10 mouse cellular contexts compared by ENCODE assay signal in genomic region chr2:135731591-135731990, GRCm38 (mm10).
DNase-seq lines count a peak whose midpoint lies in the region; ATAC-seq and TF ChIP-seq lines count a peak whose summit lies in the region.
"Had no signal": no experiment of that assay in that cellular context is flagged by ENCODE, and none has a peak within 500 bp of the region (broad histone marks: within the 10 kb centered on the region; RNA-seq: fewer than 3 reads in every experiment).

No protein-coding gene starts in this region.

- peaks cover 0 to 22% of the 10 kb centered on the region in 2 experiments; a peak in 2 of 4 replicates for H3K36me3 ChIP-seq in MEL (ENCODE audit: control insufficient read depth in 1 of 2, insufficient read depth in 2 of 2, low read length in 2 of 2)
- no peaks in the 10 kb centered on the region for H3K36me3 ChIP-seq in intestine, postnatal 0 days (ENCODE audit: control insufficient read depth, insufficient read depth)
- H3K36me3 ChIP-seq in liver, postnatal 0 days (replicated peaks; ENCODE audit: insufficient read depth, low read length), result no peaks in the 10 kb centered on the region
- no peaks in the 10 kb centered on the region for H3K36me3 ChIP-seq in forebrain, embryonic 10.5 days (replicated peaks)
- H3K36me3 ChIP-seq: embryonic facial prominence, embryonic 13.5 days had no signal

- TF ChIP-seq RAD21 in MEL (IDR thresholded peaks at IDR 0.05; ENCODE audit: low read depth, low read length), result no peak

- ATAC-seq in erythroid progenitor cell, adult 5-6 weeks (replicated peaks; ENCODE audit: low FRiP score, poor library complexity, severe bottlenecking), result peak; percentile 83
- 0 out of 2 replicates have a peak, but pooled peaks have one; percentile 33 for ATAC-seq in intestine, postnatal 0 days
- ATAC-seq in liver, postnatal 0 days, result peak; percentile 50; the same call in 1 of the 2 replicates
- ATAC-seq: Patski had no signal

- peaks cover 19 to 20% of the 10 kb centered on the region in 2 experiments for H3K4me1 ChIP-seq in MEL (ENCODE audit: control insufficient read depth in 1 of 2, insufficient read depth in 2 of 2, low read length in 2 of 2)
- H3K4me1 ChIP-seq in intestine, postnatal 0 days (replicated peaks; ENCODE audit: control insufficient read depth, insufficient read depth, low read length), result no peaks in the 10 kb centered on the region
- no peaks in the 10 kb centered on the region; the same call in 1 of the 2 replicates for H3K4me1 ChIP-seq in liver, postnatal 0 days (ENCODE audit: insufficient read depth)
- H3K4me1 ChIP-seq in cerebellum, adult 2 months (ENCODE audit: control insufficient read depth, insufficient read depth, low read length), result peaks cover 23% of the 10 kb centered on the region
- peaks cover 43% of the 10 kb centered on the region for H3K4me1 ChIP-seq in forebrain, embryonic 10.5 days

- WGBS in intestine, postnatal 0 days, result 67% methylated on average over 6 of the region's 6 CpGs
- WGBS in liver, postnatal 0 days (ENCODE audit: insufficient replicate concordance), result 60% methylated on average over 6 of the region's 6 CpGs
- 87% methylated on average over 6 of the region's 6 CpGs for WGBS in cerebellum, adult 2 months
- WGBS in forebrain, embryonic 10.5 days, result 73% methylated on average over 6 of the region's 6 CpGs

- no peak overlapping the region for H3K4me2 ChIP-seq in intestine, postnatal 0 days (replicated peaks; ENCODE audit: low read depth)
- H3K4me2 ChIP-seq in liver, postnatal 0 days (ENCODE audit: low read depth, low read length), result no peak overlapping the region
- H3K4me2 ChIP-seq: embryonic facial prominence, embryonic 13.5 days had no signal

- peak overlapping the region; percentile 50 for H3K27ac ChIP-seq in MEL (ENCODE audit: control insufficient read depth, low read depth, low read length)
- no peak overlapping the region for H3K27ac ChIP-seq in intestine, postnatal 0 days (ENCODE audit: low read depth, low read length)
- H3K27ac ChIP-seq in liver, postnatal 0 days (ENCODE audit: low read depth), result no peak overlapping the region; the same call in 1 of the 2 replicates
- H3K27ac ChIP-seq in cerebellum, adult 2 months (ENCODE audit: insufficient read depth, low read length), result no peak overlapping the region
- H3K27ac ChIP-seq in forebrain, embryonic 10.5 days, result no peak overlapping the region; the same call in 1 of the 2 replicates
- H3K27ac ChIP-seq: embryonic facial prominence, embryonic 13.5 days had no signal

- H3K9ac ChIP-seq in MEL (ENCODE audit: control insufficient read depth, low read depth, low read length, poor library complexity, severe bottlenecking), result no peak overlapping the region
- H3K9ac ChIP-seq in intestine, postnatal 0 days (ENCODE audit: low read depth, low read length), result no peak overlapping the region
- H3K9ac ChIP-seq in liver, postnatal 0 days (replicated peaks), result no peak overlapping the region
- H3K9ac ChIP-seq: embryonic facial prominence, embryonic 13.5 days had no signal

- no peaks in the 10 kb centered on the region for H3K79me2 ChIP-seq in MEL (ENCODE audit: control insufficient read depth, insufficient read depth, low read length, poor library complexity)

- TF ChIP-seq CTCF in MEL (IDR thresholded peaks at IDR 0.05 in 2 of 3, conservative IDR thresholded peaks at IDR 0.05 in 1 of 3; ENCODE audit: control insufficient read depth in 1 of 3, insufficient read depth in 1 of 3, low read depth in 2 of 3, low read length in 3 of 3, poor library complexity in 1 of 3, severe bottlenecking in 1 of 3), result no peak
- TF ChIP-seq CTCF in intestine, postnatal 0 days (IDR thresholded peaks at IDR 0.05; ENCODE audit: low read depth), result no peak
- TF ChIP-seq CTCF in liver, postnatal 0 days (IDR thresholded peaks at IDR 0.05; ENCODE audit: low read depth), result no peak
- TF ChIP-seq CTCF in cerebellum, adult 2 months (IDR thresholded peaks at IDR 0.05; ENCODE audit: borderline replicate concordance, insufficient read depth, low read depth, low read length), result no peak

- no peak for TF ChIP-seq EP300 in MEL (IDR thresholded peaks at IDR 0.05; ENCODE audit: low read depth in 1 of 2, low read length in 2 of 2)
- 0 out of 2 replicates have a peak, but pooled peaks have one; percentile 17 for TF ChIP-seq EP300 in liver, postnatal 0 days (IDR thresholded peaks at IDR 0.05; ENCODE audit: low read depth)

- DNase-seq in MEL (ENCODE audit: low read depth, low spot score), result peak; percentile 34
- peak; percentile 29 for DNase-seq in liver, postnatal 0 days
- DNase-seq in right cerebral cortex, postnatal 4 days, result no peak
- no peak for DNase-seq in cerebellum, adult 2 months
- DNase-seq in B cell, adult 2 months, result no peak
- no peak for DNase-seq in forebrain, embryonic 10.5 days (ENCODE audit: extremely low spot score, low spot score)

- 0 out of 4 replicates have a peak overlapping the region, but pooled peaks of 1 of the 2 experiments have one; percentile 4 for H3K4me3 ChIP-seq in MEL (ENCODE audit: control insufficient read depth in 1 of 2, insufficient read depth in 1 of 2, low read depth in 2 of 2, low read length in 2 of 2)
- H3K4me3 ChIP-seq in intestine, postnatal 0 days (ENCODE audit: low read depth, low read length), result no peak overlapping the region
- no peak overlapping the region for H3K4me3 ChIP-seq in liver, postnatal 0 days (ENCODE audit: low read depth, low read length)
- H3K4me3 ChIP-seq in cerebellum, adult 2 months (replicated peaks; ENCODE audit: insufficient read depth, low read depth, low read length), result no peak overlapping the region
- no peak overlapping the region for H3K4me3 ChIP-seq in forebrain, embryonic 10.5 days
- H3K4me3 ChIP-seq: embryonic facial prominence, embryonic 13.5 days had no signal

- no peak for TF ChIP-seq POLR2A in MEL (IDR thresholded peaks at IDR 0.05; ENCODE audit: control insufficient read depth in 1 of 2, insufficient read depth in 1 of 2, low read depth in 1 of 2, low read length in 2 of 2, poor library complexity in 1 of 2)
- no peak for TF ChIP-seq POLR2A in cerebellum, adult 2 months (IDR thresholded peaks at IDR 0.05; ENCODE audit: borderline replicate concordance, insufficient read depth, low read length)

- no peaks in the 10 kb centered on the region for H3K9me3 ChIP-seq in MEL (replicated peaks; ENCODE audit: insufficient read depth, low read length)
- H3K9me3 ChIP-seq in intestine, postnatal 0 days (ENCODE audit: control insufficient read depth), result no peaks in the 10 kb centered on the region
- H3K9me3 ChIP-seq in liver, postnatal 0 days (ENCODE audit: low read length), result no peaks in the 10 kb centered on the region
- no peaks in the 10 kb centered on the region for H3K9me3 ChIP-seq in forebrain, embryonic 10.5 days
- H3K9me3 ChIP-seq: embryonic facial prominence, embryonic 13.5 days had no signal

- no peaks in the 10 kb centered on the region for H3K27me3 ChIP-seq in MEL (ENCODE audit: control insufficient read depth in 1 of 2, insufficient read depth in 2 of 2, low read length in 2 of 2)
- H3K27me3 ChIP-seq in intestine, postnatal 0 days (replicated peaks; ENCODE audit: control insufficient read depth, insufficient read depth, low read length), result no peaks in the 10 kb centered on the region
- H3K27me3 ChIP-seq in liver, postnatal 0 days (ENCODE audit: insufficient read depth, low read length), result no peaks in the 10 kb centered on the region
- no peaks in the 10 kb centered on the region for H3K27me3 ChIP-seq in cerebellum, adult 2 months (ENCODE audit: control insufficient read depth, insufficient read depth, low read length)
- no peaks in the 10 kb centered on the region for H3K27me3 ChIP-seq in forebrain, embryonic 10.5 days (ENCODE audit: poor library complexity, severe bottlenecking)
- H3K27me3 ChIP-seq: embryonic facial prominence, embryonic 13.5 days; Patski had no signal

TF ChIP-seq in MEL, 35 proteins besides CTCF, POLR2A, EP300 and RAD21:
- no peak for TF ChIP-seq POLR2AphosphoS5 (IDR thresholded peaks at IDR 0.05; ENCODE audit: borderline replicate concordance, low read depth, low read length)
- no peak for TF ChIP-seq BHLHE40 (IDR thresholded peaks at IDR 0.05; ENCODE audit: borderline replicate concordance, low read depth, low read length)
- no peak for TF ChIP-seq SIN3A (IDR thresholded peaks at IDR 0.05; ENCODE audit: low read length)
- no peak for TF ChIP-seq MEF2A (IDR thresholded peaks at IDR 0.05; ENCODE audit: extremely low read depth, insufficient replicate concordance, low read depth, low read length, poor library complexity, severe bottlenecking)
- TF ChIP-seq NELFE (IDR thresholded peaks at IDR 0.05; ENCODE audit: low read depth, low read length), result no peak
- no peak for TF ChIP-seq ETS1 (IDR thresholded peaks at IDR 0.05; ENCODE audit: low read depth, low read length)
- TF ChIP-seq UBTF (IDR thresholded peaks at IDR 0.05; ENCODE audit: borderline replicate concordance, insufficient read depth, low read depth, low read length), result no peak
- no peak for TF ChIP-seq GABPA (IDR thresholded peaks at IDR 0.05; ENCODE audit: low read depth, low read length)
- no peak for TF ChIP-seq GATA1 (IDR thresholded peaks at IDR 0.05; ENCODE audit: low read depth, low read length)
- TF ChIP-seq TAL1 (IDR thresholded peaks at IDR 0.05; ENCODE audit: low read length), result no peak
- TF ChIP-seq MYC (IDR thresholded peaks at IDR 0.05; ENCODE audit: low read depth, low read length), result no peak
- no peak for TF ChIP-seq SMC3 (IDR thresholded peaks at IDR 0.05; ENCODE audit: low read depth, low read length)
- no peak for TF ChIP-seq ZNF384 (IDR thresholded peaks at IDR 0.05; ENCODE audit: low read depth, low read length)
- no peak for TF ChIP-seq ELF1 (IDR thresholded peaks at IDR 0.05; ENCODE audit: low read depth, low read length)
- no peak for TF ChIP-seq KAT2A (conservative IDR thresholded peaks at IDR 0.05; ENCODE audit: low read depth, low read length)
- no peak for TF ChIP-seq HCFC1 (IDR thresholded peaks at IDR 0.05; ENCODE audit: low read depth, low read length)
- TF ChIP-seq E2F4 (IDR thresholded peaks at IDR 0.05; ENCODE audit: borderline replicate concordance, low read depth, low read length), result no peak
- TF ChIP-seq MAZ (IDR thresholded peaks at IDR 0.05; ENCODE audit: low read depth, low read length), result no peak

Comparison
In these comparisons a context has a peak if more than half of its experiments do, and no peak if none do; other contexts are left out.
1. DNase-seq: peak in MEL (single experiment) and liver, postnatal 0 days (single experiment); none in right cerebral cortex, postnatal 4 days (single experiment), cerebellum, adult 2 months (0 of 2), B cell, adult 2 months (0 of 2) and forebrain, embryonic 10.5 days (single experiment).
2. ATAC-seq: peak in every context shown above with its lines; median percentile 83 in erythroid progenitor cell, adult 5-6 weeks; 50 in liver, postnatal 0 days; 33 in intestine, postnatal 0 days.